Mouse (Mus musculus) liver, postnatal 0 days (tissue): ENCODE measurements around the gene Rnf115. TPM values are rescaled to one million over a fixed set of nuclear protein-coding genes. Genes with fewer than 3 reads are reported as not detected.
"Not testable (repeated sequence)": the region's sequence is repeated elsewhere in the genome, so short reads cannot be mapped to it uniquely, and the experiment has no call there.

Source experiments
- ATAC-seq: fragments of 200-750 bp; cut with Nextera tagmentation; 2 replicates; pipeline ENCODE4 v1.8.0; 2017; ENCODE audit warnings: mild to moderate bottlenecking, moderate library complexity
- DNase-seq: peaks from one replicate; pipeline ENCODE4 v3.0.0-alpha.2; 2016
- H3K27ac ChIP-seq: fragments of 300-500 bp; sonication (generic); 2 replicates; pipeline ENCODE4 v1.5.1; 2014; ENCODE audit warnings: antibody characterized with exemption, moderate library complexity, mild to moderate bottlenecking, low read depth
- H3K27me3 ChIP-seq: fragments of 300-500 bp; sonication (generic); 2 replicates; pipeline ENCODE4 v1.6.1; 2014; ENCODE audit warnings: low read length, control low read depth, mixed read lengths; ENCODE audit not compliant: insufficient read depth
- H3K36me3 ChIP-seq: fragments of 300-500 bp; sonication (generic); replicated peaks from 2 replicates; pipeline ENCODE4 v1.6.1; 2014; ENCODE audit warnings: mild to moderate bottlenecking, control low read depth, low read length, moderate library complexity, mixed read lengths; ENCODE audit not compliant: insufficient read depth
- H3K4me1 ChIP-seq: fragments of 300-500 bp; sonication (generic); 2 replicates; pipeline ENCODE4 v1.6.1; 2014; ENCODE audit warnings: antibody characterized with exemption, mild to moderate bottlenecking, control low read depth; ENCODE audit not compliant: insufficient read depth
- H3K4me2 ChIP-seq: fragments of 300-500 bp; sonication (generic); 2 replicates; pipeline ENCODE4 v1.6.1; 2014; ENCODE audit warnings: low read depth, mild to moderate bottlenecking, low read length, moderate library complexity, mixed read lengths
- H3K4me3 ChIP-seq: fragments of 300-500 bp; sonication (generic); 2 replicates; pipeline ENCODE4 v1.5.1; 2014; ENCODE audit warnings: low read depth, low read length
- H3K9ac ChIP-seq: fragments of 300-500 bp; sonication (generic); replicated peaks from 2 replicates; pipeline ENCODE4 v1.6.1; 2014; ENCODE audit warnings: mild to moderate bottlenecking, moderate library complexity
- H3K9me3 ChIP-seq: fragments of 300-500 bp; sonication (generic); 2 replicates; pipeline ENCODE4 v1.6.1; 2016; ENCODE audit warnings: mild to moderate bottlenecking, control low read depth, low read length, mixed read lengths
- CTCF ChIP-seq: sonication (generic); IDR thresholded peaks from 2 replicates; pipeline ENCODE4 v1.5.1; 2016; ENCODE audit warnings: antibody characterized with exemption, low read depth
- EP300 ChIP-seq: IDR thresholded peaks from 2 replicates; pipeline ENCODE4 v1.6.1; 2016; ENCODE audit warnings: antibody characterized with exemption, low read depth, mild to moderate bottlenecking
- WGBS: fragments of 180-500 bp; shearing (Covaris S2); extraction: QIAGEN DNeasy Blood & Tissue Kit; methylation state at CpG from one replicate; pipeline ENCODE4 v1.1.7; 2014; ENCODE audit not compliant: insufficient replicate concordance; 5-methylcytosine and 5-hydroxymethylcytosine counted together
- polyA plus RNA-seq: library from polyadenylated mRNA; unstranded; fragments of >200 nt; fragmentation: Nextera tagmentation; extraction: Ambion mirVana; gene quantifications from 2 replicates; pipeline ENCODE4 v1.2.1, GENCODE M21; 2015

The Rnf115 gene
- polyA plus RNA-seq, 1 experiment from 2014 or later = 28.6 TPM

GRCm38 (mm10) chr3:96684822-96685156 is 42.7 kb upstream of the Rnf115 start:
- ATAC-seq (no peak), DNase-seq (no peak)
- peaks cover 43% of the 10 kb centered on the region; the same call in 1 of the 2 replicates for H3K27me3 ChIP-seq
- TF ChIP-seq EP300 (no peak), CTCF (no peak)
- no peak overlapping the region for H3K4me3 ChIP-seq
- WGBS = 25% methylated on average over 28 of the region's 28 CpGs
- H3K4me1 ChIP-seq = no peaks in the 10 kb centered on the region; the same call in 1 of the 2 replicates
- peak overlapping the region; percentile 44; the same call in 1 of the 2 replicates for H3K4me2 ChIP-seq
- no peaks in the 10 kb centered on the region for H3K9me3 ChIP-seq
- H3K36me3 ChIP-seq = no peaks in the 10 kb centered on the region
- no peak overlapping the region; the same call in 1 of the 2 replicates for H3K9ac ChIP-seq
- no peak overlapping the region for H3K27ac ChIP-seq

DNA sequence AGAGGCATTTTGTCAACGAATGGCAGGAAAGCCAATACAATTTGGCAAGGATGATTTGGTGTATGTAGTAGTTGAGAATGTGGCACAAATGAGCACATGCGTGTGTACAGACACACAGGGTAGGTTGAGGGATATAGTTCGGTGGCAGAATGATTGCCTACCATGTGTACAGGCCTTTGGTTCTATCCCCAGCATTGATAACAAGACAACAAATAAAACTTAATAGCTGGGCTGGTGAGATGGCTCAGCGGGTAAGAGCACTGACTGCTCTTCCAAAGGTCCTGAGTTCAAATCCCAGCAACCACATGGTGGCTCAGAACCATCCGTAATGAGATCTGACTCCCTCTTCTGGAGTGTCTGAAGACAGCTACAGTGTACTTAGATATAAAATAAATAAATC is 41.4 kb upstream of the Rnf115 start:
- 83% methylated on average over 5 of the region's 5 CpGs for WGBS

DNA sequence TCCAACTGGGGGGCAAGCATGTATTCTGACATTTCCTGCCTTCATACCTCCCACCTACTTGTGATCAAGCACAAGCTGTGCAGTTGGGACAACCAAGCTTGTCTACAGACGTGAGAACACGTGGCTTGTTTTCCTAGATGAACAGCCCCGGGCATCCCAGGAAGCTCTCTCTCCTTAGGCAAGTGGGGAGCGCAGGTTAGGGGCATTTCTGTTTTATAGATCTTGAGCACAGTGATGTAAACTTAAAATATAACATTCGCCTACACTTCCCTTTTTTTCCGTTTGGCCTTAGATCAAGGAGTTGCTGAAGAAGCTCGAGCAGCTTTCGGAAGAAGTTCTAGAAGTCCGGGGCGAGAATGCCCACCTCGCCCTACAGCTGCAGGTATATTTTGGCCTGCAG is 38.6 kb upstream of the Rnf115 start:
- no peak for TF ChIP-seq CTCF
- TF ChIP-seq EP300 = no peak
- whole genome bisulfite sequencing = 60% methylated on average over 11 of the region's 11 CpGs
- H3K4me3 ChIP-seq = no peak overlapping the region
- H3K27ac ChIP-seq = no peak overlapping the region
- DNase-seq (no peak), ATAC-seq (no peak)
- no peaks in the 10 kb centered on the region; the same call in 1 of the 2 replicates for H3K4me1 ChIP-seq
- no peak overlapping the region for H3K9ac ChIP-seq
- H3K9me3 ChIP-seq = no peaks in the 10 kb centered on the region
- H3K27me3 ChIP-seq = peaks cover 22% of the 10 kb centered on the region; the same call in 1 of the 2 replicates
- no peak overlapping the region for H3K4me2 ChIP-seq
- no peaks in the 10 kb centered on the region for H3K36me3 ChIP-seq

More for the DNA sequence above, 41.4 kb upstream of the Rnf115 start:
- not testable (repeated sequence) for ATAC-seq, H3K9me3 ChIP-seq, H3K9ac ChIP-seq, H3K27ac ChIP-seq, H3K4me1 ChIP-seq, DNase-seq, H3K4me2 ChIP-seq, H3K4me3 ChIP-seq, H3K36me3 ChIP-seq
- peaks cover 35% of the 10 kb centered on the region; the same call in 1 of the 2 replicates for H3K27me3 ChIP-seq

DNA sequence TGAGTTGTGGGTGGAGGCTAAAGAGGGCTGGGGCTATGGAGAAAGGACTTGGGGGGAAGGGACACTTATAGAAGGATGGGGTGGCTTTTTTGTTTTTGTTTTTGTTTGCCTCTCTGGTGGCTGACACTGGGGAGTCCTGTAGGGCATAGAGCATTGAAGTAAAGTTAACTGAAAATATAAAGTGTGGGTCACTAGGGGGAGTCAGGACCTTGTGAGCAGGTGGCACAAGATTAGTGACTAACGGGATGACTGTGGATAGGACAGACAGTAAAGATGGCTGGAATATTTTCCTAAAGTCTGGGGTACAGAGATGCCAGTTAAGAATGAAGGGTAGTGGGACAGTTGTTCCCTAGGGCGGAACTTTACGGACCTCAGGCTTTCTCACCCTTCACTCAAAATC is 37.2 kb upstream of the Rnf115 start:
- Histone ChIP-seq H3K4me1 (no peaks in the 10 kb centered on the region), H3K27ac (no peak overlapping the region), H3K27me3 (peaks cover 10% of the 10 kb centered on the region; the same call in 1 of the 2 replicates), H3K4me3 (no peak overlapping the region), H3K9me3 (no peaks in the 10 kb centered on the region), H3K4me2 (no peak overlapping the region), H3K9ac (no peak overlapping the region), H3K36me3 (no peaks in the 10 kb centered on the region)
- no peak for ATAC-seq
- no peak for DNase-seq
- 50% methylated on average over 3 of the region's 3 CpGs for WGBS
- TF ChIP-seq CTCF (peak; percentile 54), EP300 (no peak)

DNA sequence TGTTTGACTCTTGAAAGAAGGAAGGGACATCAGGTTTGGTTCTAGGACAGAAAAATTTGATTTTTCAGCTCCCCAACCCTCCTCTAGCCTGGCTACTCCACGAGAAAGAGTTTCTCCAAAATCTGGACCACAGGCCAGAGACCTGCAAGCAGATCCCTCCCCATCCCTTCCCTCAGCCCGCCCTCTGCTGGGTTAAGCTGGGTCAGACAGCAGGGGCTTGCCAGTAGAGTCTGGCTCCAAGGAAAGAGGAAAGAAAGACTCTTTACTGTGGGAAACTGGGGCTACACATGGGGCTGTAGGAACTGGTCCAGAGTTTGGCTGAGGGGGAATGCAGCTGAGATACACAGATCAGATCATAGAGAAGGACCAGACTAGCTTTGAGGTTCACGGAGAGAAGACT is 35.0 kb upstream of the Rnf115 start:
- H3K9ac ChIP-seq = no peak overlapping the region
- whole genome bisulfite sequencing = 27% methylated on average over 3 of the region's 3 CpGs

GRCm38 (mm10) chr3:96693579-96693978 is 33.9 kb upstream of the Rnf115 start:
- no peak for TF ChIP-seq CTCF
- TF ChIP-seq EP300 = no peak
- Histone ChIP-seq H3K4me3 (no peak overlapping the region), H3K4me2 (no peak overlapping the region), H3K4me1 (peaks cover 12% of the 10 kb centered on the region), H3K27me3 (no peaks in the 10 kb centered on the region), H3K9ac (no peak overlapping the region), H3K36me3 (no peaks in the 10 kb centered on the region), H3K9me3 (no peaks in the 10 kb centered on the region), H3K27ac (no peak overlapping the region)
- ATAC-seq = no peak
- whole genome bisulfite sequencing = 32% methylated on average over 1 of the region's 1 CpGs
- DNase-seq = no peak

More for the DNA sequence above, 35.0 kb upstream of the Rnf115 start:
- no peak for ATAC-seq
- peak; percentile 29 for DNase-seq
- Histone ChIP-seq H3K27ac (no peak overlapping the region), H3K27me3 (no peaks in the 10 kb centered on the region), H3K9me3 (no peaks in the 10 kb centered on the region), H3K4me3 (no peak overlapping the region), H3K36me3 (no peaks in the 10 kb centered on the region), H3K4me2 (no peak overlapping the region), H3K4me1 (peaks cover 7% of the 10 kb centered on the region)
- TF ChIP-seq EP300 (no peak), CTCF (peak; percentile 40)
